Mouse (Mus musculus) C2C12 (cell line): ENCODE measurements at regions not wholly inside any gene's neighbourhood (a gene's known extent, or its start where the extent isn't known, plus 50 kb on each side); places are given as distances from the start of the nearest gene placed in this dataset.

ENCODE experiments used
- H3K27me3 ChIP-seq: one replicate; pipeline ENCODE4 v1.6.1; 2011; ENCODE audit not compliant: control insufficient read depth, insufficient read depth, insufficient read length
- H3K36me3 ChIP-seq: one replicate; pipeline ENCODE4 v1.6.1; 2011; ENCODE audit not compliant: control insufficient read depth, insufficient read depth
- H3K4me3 ChIP-seq: one replicate; pipeline ENCODE4 v1.5.1; 2011; ENCODE audit warnings: mild to moderate bottlenecking, control low read depth; ENCODE audit not compliant: poor library complexity, insufficient read depth, severe bottlenecking
- H3K79me2 ChIP-seq: one replicate; pipeline ENCODE4 v1.6.1; 2011; ENCODE audit not compliant: control insufficient read depth, insufficient read depth
- H3K79me3 ChIP-seq: one replicate; pipeline ENCODE4 v1.6.1; 2011; ENCODE audit warnings: low read depth, control low read depth
- H3ac ChIP-seq: one replicate; pipeline ENCODE3; 2011; ENCODE audit warnings: low read depth; ENCODE audit not compliant: control insufficient read depth, insufficient read length
- CEBPB ChIP-seq: IDR thresholded peaks from one replicate; pipeline ENCODE4 v1.6.1; 2011; ENCODE audit warnings: low read depth, mild to moderate bottlenecking, control low read depth, moderate library complexity
- CTCF ChIP-seq: IDR thresholded peaks from one replicate; pipeline ENCODE4 v1.5.1; 2011; ENCODE audit not compliant: control insufficient read depth, insufficient read depth, insufficient read length
- FOSL1 ChIP-seq: IDR thresholded peaks from one replicate; pipeline ENCODE4 v1.8.0; 2011; ENCODE audit warnings: mild to moderate bottlenecking, low read length; ENCODE audit not compliant: poor library complexity, insufficient read depth, severe bottlenecking
- MAX ChIP-seq: IDR thresholded peaks from one replicate; pipeline ENCODE4 v1.6.1; 2011; ENCODE audit warnings: mild to moderate bottlenecking, control low read depth
- MYOD1 ChIP-seq: IDR thresholded peaks from one replicate; pipeline ENCODE4 v1.6.1; 2011; ENCODE audit warnings: low read depth; ENCODE audit not compliant: control insufficient read depth, insufficient read length
- MYOG ChIP-seq: IDR thresholded peaks from one replicate; pipeline ENCODE4 v1.6.1; 2011; ENCODE audit not compliant: control insufficient read depth, insufficient read length; ENCODE audit errors: extremely low read depth
- USF1 ChIP-seq: IDR thresholded peaks from one replicate; pipeline ENCODE4 v1.6.1; 2011; ENCODE audit warnings: low read depth, mild to moderate bottlenecking, control low read depth, moderate library complexity

DNA sequence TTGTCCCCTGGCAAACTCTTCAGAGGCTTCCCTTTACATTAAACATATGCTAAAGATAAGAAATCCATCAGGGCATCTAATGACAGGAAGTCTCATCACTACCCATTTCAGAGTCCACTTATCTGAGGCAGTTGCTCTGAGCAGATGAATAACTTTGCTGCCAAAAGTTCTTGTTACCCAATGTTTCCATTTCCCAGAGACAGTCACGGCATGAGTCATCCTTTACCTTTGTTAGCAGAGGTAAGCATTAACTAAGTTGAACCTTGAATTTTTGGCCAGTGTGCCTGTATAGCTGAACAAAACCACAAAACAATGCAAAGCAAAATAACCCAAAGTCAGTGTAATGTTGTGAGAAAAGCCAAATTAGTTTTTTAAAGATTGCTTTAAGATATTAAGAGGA is 328.5 kb upstream of the Prmt6 start:
- no peaks in the 10 kb centered on the region for H3K27me3 ChIP-seq
- no peaks in the 10 kb centered on the region for H3K36me3 ChIP-seq
- H3K79me2 ChIP-seq = no peaks in the 10 kb centered on the region
- TF ChIP-seq MAX = no peak
- no peak for TF ChIP-seq MYOG
- no peak for TF ChIP-seq MYOD1
- TF ChIP-seq FOSL1 = no peak
- no peak for TF ChIP-seq CTCF
- TF ChIP-seq CEBPB = no peak
- TF ChIP-seq USF1 = no peak
- no peak overlapping the region for H3K4me3 ChIP-seq
- H3K79me3 ChIP-seq = no peaks in the 10 kb centered on the region
- no peak overlapping the region for H3ac ChIP-seq

DNA sequence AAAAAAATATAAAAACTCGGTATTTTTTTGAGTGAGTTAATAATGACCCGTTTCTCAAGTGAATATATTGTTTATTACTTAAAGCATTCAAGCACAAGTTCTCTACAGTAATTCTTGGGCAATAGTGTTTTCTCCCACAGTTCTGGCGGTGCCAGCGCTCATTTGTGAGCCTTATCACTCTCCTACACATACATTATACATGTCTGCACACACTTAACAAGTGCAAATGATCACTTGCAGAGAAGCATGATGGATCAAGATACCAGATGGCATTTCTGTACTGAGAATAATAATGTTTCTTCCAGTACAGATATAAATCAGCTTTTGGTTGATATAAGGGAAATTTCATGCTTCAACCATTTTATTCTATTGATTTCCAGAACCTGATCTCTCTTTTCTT is 316.4 kb upstream of the Prmt6 start:
- H3K27me3 ChIP-seq = no peaks in the 10 kb centered on the region
- no peaks in the 10 kb centered on the region for H3K36me3 ChIP-seq
- no peaks in the 10 kb centered on the region for H3K79me3 ChIP-seq
- no peak overlapping the region for H3K4me3 ChIP-seq
- H3K79me2 ChIP-seq = no peaks in the 10 kb centered on the region
- no peak overlapping the region for H3ac ChIP-seq
- TF ChIP-seq USF1 (no peak), MAX (no peak), MYOG (no peak), FOSL1 (no peak), MYOD1 (no peak), CEBPB (no peak), CTCF (no peak)

- Histone ChIP-seq H3K27me3 (no peaks in the 10 kb centered on the region), H3K36me3 (no peaks in the 10 kb centered on the region), H3K79me3 (no peaks in the 10 kb centered on the region), H3K79me2 (no peaks in the 10 kb centered on the region), H3K4me3 (no peak overlapping the region), H3ac (no peak overlapping the region)
- no peak for TF ChIP-seq USF1
- TF ChIP-seq CTCF = no peak
- no peak for TF ChIP-seq MYOD1
- TF ChIP-seq FOSL1 = no peak
- TF ChIP-seq MAX = no peak
- TF ChIP-seq CEBPB = no peak
- no peak for TF ChIP-seq MYOG
Measured at GRCm38 (mm10) chr3:110547326-110547725, 296.5 kb upstream of the Prmt6 start.

DNA sequence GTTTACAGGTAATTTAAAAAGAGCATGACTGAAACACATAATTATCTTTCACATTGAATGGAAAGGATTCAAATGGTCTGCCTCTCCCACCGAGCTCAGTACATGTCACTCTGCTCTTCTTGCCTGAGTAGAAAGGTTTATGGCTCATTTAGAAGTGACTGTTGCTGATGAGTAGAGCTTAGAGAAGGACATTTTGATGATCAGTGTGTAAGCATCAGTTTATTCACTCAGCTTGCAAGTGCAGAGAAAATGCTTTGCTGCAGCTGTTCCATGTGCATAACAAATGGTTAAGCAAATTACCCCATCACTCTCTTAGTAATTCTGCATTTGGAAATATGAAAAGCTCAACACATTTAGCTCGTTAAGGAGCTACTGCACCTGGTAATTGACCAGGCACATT is 287.5 kb upstream of the Prmt6 start:
- no peak for TF ChIP-seq MYOD1
- TF ChIP-seq CEBPB = no peak
- no peak for TF ChIP-seq FOSL1
- TF ChIP-seq CTCF = no peak
- TF ChIP-seq USF1 = no peak
- no peak for TF ChIP-seq MAX
- TF ChIP-seq MYOG = no peak

More for the DNA sequence above, 287.5 kb upstream of the Prmt6 start:
- Histone ChIP-seq H3K36me3 (no peaks in the 10 kb centered on the region), H3K4me3 (no peak overlapping the region), H3ac (no peak overlapping the region), H3K79me2 (no peaks in the 10 kb centered on the region), H3K27me3 (no peaks in the 10 kb centered on the region), H3K79me3 (no peaks in the 10 kb centered on the region)
